Mouse (Mus musculus) liver, embryonic 14.5 days (tissue): ENCODE results near the gene Scrt2.

Source experiments
- CTCF ChIP-seq: IDR thresholded peaks from 2 replicates; pipeline ENCODE4 v1.5.1; 2016; ENCODE audit warnings: antibody characterized with exemption, low read depth, control low read depth
- EP300 ChIP-seq: IDR thresholded peaks from 2 replicates; pipeline ENCODE4 v1.6.1; 2016; ENCODE audit warnings: antibody characterized with exemption, low read depth

DNA sequence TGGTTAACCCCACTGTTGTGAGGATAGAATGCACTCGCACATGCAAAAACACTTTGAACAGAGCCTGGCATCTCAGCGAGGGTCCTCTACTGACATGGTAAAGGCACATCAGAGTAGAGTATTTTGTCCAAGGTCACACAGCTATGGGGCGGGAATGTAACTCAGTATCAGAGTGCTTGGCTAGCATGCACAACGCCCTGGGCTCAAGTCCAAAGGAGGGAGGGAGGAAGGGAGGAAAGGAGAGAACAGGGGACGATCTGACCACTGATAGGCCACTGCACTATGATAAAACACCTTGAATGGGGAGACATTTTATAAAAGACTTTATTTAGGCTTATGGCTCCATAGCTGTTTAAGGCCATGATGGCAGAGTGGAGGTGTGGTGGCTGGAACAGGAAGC lies 8.3 kb downstream of the Scrt2 start:
- no peak for TF ChIP-seq CTCF
- TF ChIP-seq EP300, result no peak
